Mouse (Mus musculus) hindbrain, embryonic 15.5 days (tissue): ENCODE data around the gene Pdia3. TPM values are rescaled to one million over a fixed set of nuclear protein-coding genes. Genes with fewer than 3 reads are reported as not detected.
"Not testable (repeated sequence)": the region's sequence is repeated elsewhere in the genome, so short reads cannot be mapped to it uniquely, and the experiment has no call there.

ENCODE experiments used
- ATAC-seq: fragments of 200-750 bp; cut with Nextera tagmentation; 2 replicates; pipeline ENCODE4 v1.8.0; 2017; ENCODE audit warnings: low read depth, moderate number of reproducible peaks, moderate TSS enrichment; ENCODE audit not compliant: low FRiP score
- H3K27ac ChIP-seq: fragments of 300-500 bp; sonication (generic); replicated peaks from 2 replicates; pipeline ENCODE4 v1.5.1; 2015; ENCODE audit warnings: mild to moderate bottlenecking, inconsistent platforms
- H3K27me3 ChIP-seq: fragments of 300-500 bp; sonication (generic); 2 replicates; pipeline ENCODE4 v1.6.1; 2015; ENCODE audit warnings: control low read depth, inconsistent platforms
- H3K36me3 ChIP-seq: fragments of 300-500 bp; sonication (generic); 2 replicates; pipeline ENCODE4 v1.6.1; 2015; ENCODE audit warnings: control low read depth, inconsistent platforms
- H3K4me1 ChIP-seq: fragments of 300-500 bp; sonication (generic); replicated peaks from 2 replicates; pipeline ENCODE4 v1.6.1; 2015; ENCODE audit warnings: control low read depth, inconsistent platforms
- H3K4me2 ChIP-seq: fragments of 300-500 bp; sonication (generic); 2 replicates; pipeline ENCODE4 v1.6.1; 2015; ENCODE audit warnings: moderate library complexity, mild to moderate bottlenecking, inconsistent platforms
- H3K4me3 ChIP-seq: fragments of 300-500 bp; sonication (generic); 2 replicates; pipeline ENCODE4 v1.5.1; 2015; ENCODE audit warnings: mild to moderate bottlenecking, inconsistent platforms
- H3K9ac ChIP-seq: fragments of 300-500 bp; sonication (generic); 2 replicates; pipeline ENCODE4 v1.6.1; 2015; ENCODE audit warnings: inconsistent platforms
- H3K9me3 ChIP-seq: fragments of 300-500 bp; sonication (generic); 2 replicates; pipeline ENCODE4 v1.6.1; 2016; ENCODE audit warnings: control low read depth, inconsistent platforms
- WGBS: fragments of 180-500 bp; shearing (Covaris S2); methylation state at CpG from one replicate; pipeline ENCODE4 v1.1.7; 2015; 5-methylcytosine and 5-hydroxymethylcytosine counted together
- microRNA-seq: library from miRNA; unstranded; fragments of <30 nt; microRNA quantifications from one replicate; pipeline ENCODE4, GENCODE M21; 2016
- polyA plus RNA-seq: library from polyadenylated mRNA; unstranded; fragments of >200 nt; fragmentation: Nextera tagmentation; extraction: Ambion mirVana; gene quantifications from 2 replicates; pipeline ENCODE4 v1.2.1, GENCODE M21; 2015

The Pdia3 gene
- polyA plus RNA-seq, 1 experiment from 2014 or later, result 377 TPM

DNA sequence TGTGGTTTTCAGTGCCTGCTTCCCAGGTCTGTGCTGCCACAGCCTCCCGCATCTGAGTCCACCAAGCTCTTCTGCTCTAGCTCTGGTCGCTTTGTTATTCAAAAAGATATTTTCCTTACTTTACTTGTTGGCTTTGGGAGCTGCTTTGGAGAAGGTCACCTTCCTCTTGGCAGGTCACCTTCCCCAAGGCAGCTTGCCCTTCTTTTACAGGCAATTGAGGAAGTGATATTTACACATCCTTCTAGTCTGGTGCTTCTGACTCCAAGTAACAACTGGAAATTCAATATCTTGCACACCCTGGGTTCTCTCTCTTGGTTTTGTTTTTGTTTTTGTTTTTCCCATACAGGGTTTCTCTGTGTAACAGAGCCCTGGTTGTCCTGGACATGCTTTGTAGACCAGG, 70.8 kb downstream of the Pdia3 start:
- H3K9me3 ChIP-seq, H3K27me3 ChIP-seq, H3K4me3 ChIP-seq, H3K9ac ChIP-seq, H3K27ac ChIP-seq, H3K4me2 ChIP-seq, ATAC-seq, H3K4me1 ChIP-seq, H3K36me3 ChIP-seq: not testable (repeated sequence)
- WGBS, result 88% methylated on average over 2 of the region's 2 CpGs

Small RNA genes within 50 kb of the gene (microRNA-seq; reads per million reads assigned to microRNA genes)
- gene Gm22953, result not detected

Other genes starting within 250 kb of the Pdia3 start
- gene Tubgcp4, start 243.1 kb upstream of the Pdia3 start, polyA plus RNA-seq, result 45.5 and 47.1 TPM in 2 replicates
- gene Zscan29, start 242.7 kb upstream of the Pdia3 start, polyA plus RNA-seq, result 7.0 and 7.1 TPM in 2 replicates
- gene Trp53bp1, start 142.4 kb upstream of the Pdia3 start, polyA plus RNA-seq, result 148 and 171 TPM in 2 replicates
- gene Map1a, start 124.2 kb upstream of the Pdia3 start, polyA plus RNA-seq, result 31.2 and 46.4 TPM in 2 replicates
- gene Ppip5k1, start 58.4 kb upstream of the Pdia3 start, polyA plus RNA-seq, result 19.8 and 21.3 TPM in 2 replicates
- gene Ckmt1, start 56.1 kb upstream of the Pdia3 start, polyA plus RNA-seq, result 99.5 and 107 TPM in 2 replicates
- 0.04 and 0.17 TPM in 2 replicates for gene Strc, start 26.6 kb upstream of the Pdia3 start, polyA plus RNA-seq
- gene Catsper2, start within 50 bp of the Pdia3 start, polyA plus RNA-seq, result 5.3 and 6.2 TPM in 2 replicates
- 2.2 and 2.4 TPM in 2 replicates for gene Ell3, start 30.5 kb downstream of the Pdia3 start, polyA plus RNA-seq
- 281 and 313 TPM in 2 replicates for gene Serf2, start 35.4 kb downstream of the Pdia3 start, polyA plus RNA-seq
- gene Hypk, start 39.5 kb downstream of the Pdia3 start, polyA plus RNA-seq, result 110 and 112 TPM in 2 replicates
- 0.73 and 1.3 TPM in 2 replicates for gene Serinc4, start 43.0 kb downstream of the Pdia3 start, polyA plus RNA-seq
- gene Mfap1b, start 60.3 kb downstream of the Pdia3 start, polyA plus RNA-seq, result 68.0 and 70.6 TPM in 2 replicates
- gene Mfap1a, start 92.9 kb downstream of the Pdia3 start, polyA plus RNA-seq, result 29.2 and 30.1 TPM in 2 replicates
- gene Wdr76, start 92.9 kb downstream of the Pdia3 start, polyA plus RNA-seq, result 3.9 and 4.9 TPM in 2 replicates